Mouse (Mus musculus) bone marrow, adult 2 months (tissue): ENCODE results near the gene Padi2. TPM values are rescaled to one million over a fixed set of nuclear protein-coding genes. Genes with fewer than 3 reads are reported as not detected.

Experiments used
- H3K27ac ChIP-seq: fragments of 200-500 bp; 2 replicates; pipeline ENCODE4 v1.5.1; 2012; ENCODE audit warnings: low read depth, mild to moderate bottlenecking, control low read depth, inconsistent platforms, low read length; ENCODE audit not compliant: control insufficient read depth, poor library complexity, insufficient read depth
- H3K4me1 ChIP-seq: fragments of 200-500 bp; 2 replicates; pipeline ENCODE4 v1.6.1; 2011; ENCODE audit warnings: low read length; ENCODE audit not compliant: control insufficient read depth, insufficient read depth
- H3K4me3 ChIP-seq: fragments of 200-500 bp; replicated peaks from 2 replicates; pipeline ENCODE3; 2011; ENCODE audit warnings: mild to moderate bottlenecking, low read depth, low read length, control low read depth; ENCODE audit not compliant: control insufficient read depth
- CTCF ChIP-seq: fragments of 200-500 bp; IDR thresholded peaks from 2 replicates; pipeline ENCODE4 v1.5.1; 2011; ENCODE audit warnings: low read length, control low read depth; ENCODE audit not compliant: control insufficient read depth, insufficient read depth
- POLR2A ChIP-seq: fragments of 200-500 bp; IDR thresholded peaks from 2 replicates; pipeline ENCODE4 v1.6.1; 2011; ENCODE audit warnings: low read depth, mild to moderate bottlenecking, control low read depth, low read length, borderline replicate concordance; ENCODE audit not compliant: control insufficient read depth
- WGBS: fragments of 180-500 bp; shearing (Covaris S2); methylation state at CpG from one replicate; pipeline ENCODE4 v1.1.7; 2018; 5-methylcytosine and 5-hydroxymethylcytosine counted together
- polyA plus RNA-seq: library from polyadenylated mRNA; stranded (reverse); fragments of >200 nt; gene quantifications from 2 replicates; pipeline ENCODE4 v1.2.4, GENCODE M21; 2011; ENCODE audit warnings: low replicate concordance; ENCODE audit not compliant: missing spikeins, insufficient read depth, insufficient read length

Gene Padi2
- polyA plus RNA-seq: 5.6 and 11.4 TPM in 2 replicates

DNA sequence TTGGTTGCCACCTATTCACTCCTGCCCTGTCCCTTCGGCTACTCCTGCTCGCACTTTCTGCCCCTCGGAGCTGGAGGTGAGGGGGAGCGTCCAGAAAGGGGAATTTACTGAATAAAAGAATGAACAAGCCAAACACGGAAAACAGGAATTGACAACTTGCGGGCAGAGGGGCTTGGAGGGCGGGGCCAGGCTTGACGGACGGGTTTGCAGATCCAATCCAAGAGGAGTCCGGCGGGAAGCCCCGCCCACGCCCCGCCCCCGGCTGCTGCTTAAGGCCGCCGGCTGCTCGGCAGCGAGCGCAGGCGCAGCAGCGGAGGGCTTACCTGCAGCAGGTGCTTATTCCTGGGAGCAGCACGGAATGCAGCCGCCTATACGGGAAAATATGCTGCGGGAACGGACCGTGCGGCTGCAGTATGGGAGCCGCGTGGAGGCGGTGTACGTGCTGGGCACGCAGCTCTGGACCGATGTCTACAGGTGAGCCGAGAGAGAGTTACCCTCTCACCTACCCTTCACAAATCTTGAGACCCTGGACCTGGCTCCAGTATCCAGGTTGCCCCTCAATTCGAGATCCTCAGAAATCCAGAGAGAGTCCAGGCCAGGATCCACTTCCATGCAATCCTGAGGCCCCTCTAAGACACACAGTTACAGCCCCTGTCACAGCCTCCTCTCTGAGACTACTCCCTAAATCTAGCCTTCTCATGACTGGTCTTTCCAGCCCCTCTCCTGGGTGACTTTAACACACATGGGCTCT lies at the start of gene Padi2:
TSS of gene Padi2 (plus strand) at position 269 of the 751 bp plus-strand sequence.
- peaks cover 2% of the 10 kb centered on the region; the same call in 1 of the 2 replicates for H3K4me1 ChIP-seq
- 4% methylated on average over 37 of the region's 37 CpGs for WGBS
- H3K27ac ChIP-seq: peak within 1 kb of the TSS; percentile 64
- H3K4me3 ChIP-seq: peak within 1 kb of the TSS; percentile 59
- TF ChIP-seq POLR2A (peak; percentile 8; the same call in 1 of the 2 replicates), CTCF (no peak)

DNA sequence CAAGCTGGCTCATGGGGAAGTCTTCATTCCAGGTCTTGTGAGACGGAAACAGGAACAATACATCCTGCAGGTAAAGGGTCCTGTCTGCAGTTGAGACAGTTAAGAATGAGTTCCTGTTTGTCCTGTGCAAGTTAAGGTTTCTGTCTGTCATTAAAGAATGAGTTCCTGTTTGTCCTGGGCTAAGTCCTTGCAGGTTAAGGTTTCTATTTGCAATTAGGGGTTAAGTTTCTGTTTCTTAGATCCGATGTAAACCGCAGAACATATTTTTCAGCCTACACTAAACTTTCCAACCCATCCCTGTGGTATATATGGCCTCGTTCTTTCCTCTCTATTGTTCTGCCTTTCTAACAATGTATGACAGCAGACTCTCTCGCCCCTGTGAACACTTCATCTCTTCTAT lies 49.1 kb upstream of the Padi2 start:
- no peak for TF ChIP-seq CTCF
- TF ChIP-seq POLR2A: no peak
- WGBS: 9% methylated on average over 5 of the region's 5 CpGs
- Histone ChIP-seq H3K27ac (no peak overlapping the region), H3K4me3 (no peak overlapping the region), H3K4me1 (peaks cover 18% of the 10 kb centered on the region)

DNA sequence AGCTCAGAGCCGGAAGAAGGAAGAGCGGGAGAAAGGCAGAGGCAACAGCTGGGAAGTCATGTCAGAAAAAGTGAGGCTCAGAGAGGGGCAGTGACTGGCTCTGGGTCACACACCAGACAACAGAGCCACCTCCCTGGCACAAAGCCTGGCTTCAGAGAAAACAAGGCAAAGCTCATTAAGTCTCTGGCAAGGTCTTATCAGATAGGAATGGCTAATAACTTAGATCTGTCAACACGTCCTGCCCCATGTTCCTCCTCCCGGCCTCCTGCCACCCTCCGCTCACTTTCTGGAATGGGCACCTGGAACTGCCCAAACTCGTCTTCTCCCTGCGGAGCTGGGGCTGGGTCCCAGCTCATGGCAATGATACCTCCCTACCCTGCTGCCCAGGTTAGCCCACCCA lies 48.3 kb upstream of the Padi2 start:
- Histone ChIP-seq H3K27ac (no peak overlapping the region), H3K4me3 (no peak overlapping the region), H3K4me1 (peaks cover 18% of the 10 kb centered on the region)
- WGBS: 74% methylated on average over 7 of the region's 7 CpGs
- TF ChIP-seq CTCF (no peak), POLR2A (no peak)

DNA sequence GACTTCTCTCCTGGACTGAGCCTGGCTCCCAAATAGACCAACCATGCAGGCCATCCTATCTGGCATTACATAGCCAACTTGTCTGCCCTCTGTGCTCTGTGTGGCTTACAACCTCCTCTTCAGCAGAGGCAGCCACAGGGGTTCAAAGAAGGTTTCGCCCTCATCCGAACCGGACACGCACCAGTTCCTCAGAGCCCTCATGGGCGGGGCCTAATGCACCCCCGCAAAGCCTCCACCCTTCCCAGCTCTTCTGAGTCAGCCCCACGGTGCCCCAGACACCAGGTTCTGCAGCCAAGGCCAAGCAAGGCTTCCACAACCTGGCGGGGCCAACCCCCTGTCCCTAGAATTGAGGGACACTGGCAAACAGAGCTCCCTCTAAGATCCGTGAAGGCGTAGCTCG lies 46.9 kb upstream of the Padi2 start:
- Histone ChIP-seq H3K27ac (no peak overlapping the region), H3K4me3 (no peak overlapping the region), H3K4me1 (peaks cover 16% of the 10 kb centered on the region)
- 40% methylated on average over 11 of the region's 11 CpGs for WGBS
- TF ChIP-seq CTCF (no peak), POLR2A (no peak)

DNA sequence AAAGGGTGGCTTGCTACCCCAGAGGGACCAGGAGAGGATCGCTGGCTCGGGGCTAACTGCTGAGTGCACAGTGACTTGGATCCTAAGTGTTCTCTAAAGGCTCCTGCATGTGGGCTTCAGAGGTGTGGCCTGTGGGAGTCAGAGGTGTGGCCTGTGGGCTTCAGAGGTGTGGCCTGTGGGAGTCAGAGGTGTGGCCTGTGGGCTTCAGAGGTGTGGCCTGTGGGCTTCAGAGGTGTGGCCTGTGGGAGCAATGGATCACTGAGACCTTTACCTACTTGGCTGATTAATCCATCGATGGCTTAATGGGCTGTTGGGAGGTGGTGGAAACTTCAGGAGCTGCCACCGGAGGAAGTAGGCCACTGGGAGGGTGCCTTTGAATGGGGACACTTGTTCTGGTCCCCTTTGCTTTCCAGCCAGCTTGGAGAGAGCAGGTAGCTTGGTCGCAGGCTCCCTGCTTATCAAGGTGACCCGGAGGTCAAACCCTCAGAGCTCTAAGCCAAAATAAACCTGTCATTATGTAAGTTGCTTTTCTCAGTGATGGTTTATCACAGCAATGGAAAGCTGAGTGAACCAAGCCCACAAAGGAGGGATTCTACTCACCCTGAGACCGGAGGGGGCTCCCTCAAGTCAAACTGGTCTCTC lies 45.9 kb upstream of the Padi2 start:
- 46% methylated on average over 7 of the region's 7 CpGs for WGBS
- Histone ChIP-seq H3K4me1 (peaks cover 13% of the 10 kb centered on the region), H3K27ac (no peak overlapping the region), H3K4me3 (no peak overlapping the region)
- TF ChIP-seq CTCF: no peak
- no peak for TF ChIP-seq POLR2A

DNA sequence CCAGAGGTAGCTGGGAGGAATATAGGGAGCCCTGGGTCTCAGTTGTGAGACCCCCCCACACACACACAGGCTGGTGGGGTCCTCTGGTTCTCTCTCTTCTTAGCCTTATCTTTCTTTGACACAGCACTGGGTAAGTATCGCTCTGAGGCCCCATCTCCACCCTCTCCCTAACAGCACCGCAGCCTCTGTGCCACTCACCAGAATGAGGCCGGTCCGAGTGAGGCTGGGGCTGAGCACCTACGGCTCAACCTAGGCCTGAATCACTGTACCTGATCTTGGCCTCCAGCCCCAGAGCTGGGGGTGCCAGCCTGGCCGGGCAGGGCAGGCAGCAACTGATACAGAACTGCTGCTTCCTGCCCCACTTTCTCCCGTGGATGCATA lies 45.4 kb upstream of the Padi2 start:
- 58% methylated on average over 7 of the region's 7 CpGs for WGBS
- no peak overlapping the region for H3K27ac ChIP-seq
- peaks cover 11% of the 10 kb centered on the region for H3K4me1 ChIP-seq
- TF ChIP-seq CTCF: no peak
- TF ChIP-seq POLR2A: peak; percentile 37; the same call in 1 of the 2 replicates
- H3K4me3 ChIP-seq: no peak overlapping the region

DNA sequence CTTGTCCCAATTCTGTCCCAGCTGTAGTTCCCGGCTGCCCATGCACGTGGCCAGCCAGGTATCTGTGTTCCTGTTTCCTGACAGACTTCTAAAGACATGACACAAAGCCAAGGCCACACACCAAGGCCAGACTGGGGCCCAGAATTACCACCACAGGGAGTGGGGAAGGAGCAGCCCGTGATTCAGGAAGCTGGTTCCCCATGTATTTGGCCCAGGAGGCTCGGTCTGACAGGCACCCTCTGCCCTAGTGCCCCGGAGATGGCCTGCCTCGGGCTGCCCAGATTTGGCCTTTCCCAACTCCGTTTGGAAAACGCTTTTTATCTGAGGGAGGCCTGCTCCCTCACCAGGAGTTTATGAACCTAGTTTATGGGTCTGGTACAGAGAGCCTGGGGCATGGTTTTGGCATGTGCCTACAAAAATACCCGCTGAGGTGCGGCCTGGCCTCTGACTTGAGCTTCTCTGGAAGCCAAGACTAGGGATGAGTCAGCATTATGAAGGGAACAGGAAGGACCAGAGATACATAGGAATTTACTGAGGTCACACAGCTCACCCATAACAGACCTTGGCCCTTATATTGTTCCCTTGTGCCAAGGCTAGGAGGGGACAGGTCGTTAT lies 44.0 kb upstream of the Padi2 start:
- H3K4me1 ChIP-seq: peaks cover 8% of the 10 kb centered on the region
- WGBS: 53% methylated on average over 11 of the region's 11 CpGs
- no peak overlapping the region for H3K4me3 ChIP-seq
- H3K27ac ChIP-seq: no peak overlapping the region
- TF ChIP-seq POLR2A (no peak), CTCF (no peak)
